Mouse (Mus musculus) ES-Bruce4 (cell line): ENCODE data around the gene Rasa4.

Source experiments
- CTCF ChIP-seq: IDR thresholded peaks from one replicate; pipeline ENCODE4 v1.8.1; 2011; ENCODE audit warnings: low read depth, low read length
- EP300 ChIP-seq: IDR thresholded peaks from 2 replicates; pipeline ENCODE4 v1.6.1; 2011; ENCODE audit warnings: low read depth, low read length; ENCODE audit not compliant: insufficient read depth

DNA sequence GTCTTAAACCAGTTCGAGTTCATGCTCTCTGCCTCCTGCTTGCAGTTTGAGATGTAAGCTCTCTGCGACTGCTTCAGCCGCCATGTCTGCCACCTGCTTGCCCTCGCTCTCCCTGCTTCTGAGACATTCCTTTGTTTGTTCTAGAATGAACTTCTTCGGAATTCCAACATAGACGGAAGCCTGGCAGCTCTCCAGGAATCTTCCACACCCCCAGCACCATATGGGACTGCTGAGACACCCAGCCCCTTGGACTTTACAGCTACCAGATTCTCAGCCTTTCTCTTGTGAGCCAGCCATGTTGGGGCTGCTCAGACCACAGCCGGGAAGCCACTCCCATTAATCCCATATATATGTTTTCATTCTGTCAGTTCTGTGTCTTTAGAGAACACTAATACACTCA, 7.4 kb upstream of the Rasa4 start:
- TF ChIP-seq EP300 (no peak), CTCF (no peak)
